Mouse (Mus musculus): ENCODE results near the gene Rnf151.

DNA sequence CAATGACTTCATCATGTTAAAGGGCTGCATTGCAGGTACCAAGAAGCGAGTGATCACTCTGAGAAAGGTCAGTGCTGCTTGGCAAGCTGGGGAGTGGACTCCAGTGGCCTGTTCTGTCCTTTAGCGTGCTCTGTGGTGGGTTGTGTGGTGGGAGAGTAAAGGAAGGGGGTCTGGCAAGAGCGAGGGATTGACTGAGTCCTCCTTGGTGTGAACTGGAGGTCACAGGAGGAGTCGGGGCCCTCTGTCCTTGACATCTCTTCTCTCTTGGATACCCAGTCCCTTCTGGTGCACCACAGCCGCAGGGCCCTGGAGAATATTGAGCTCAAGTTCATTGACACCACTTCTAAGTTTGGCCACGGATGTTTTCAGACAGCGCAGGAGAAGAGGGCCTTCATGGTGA lies 17.6 kb upstream of the Rnf151 start:
- no peak for TF ChIP-seq CTCF (conservative IDR thresholded peaks at IDR 0.05; ENCODE audit: low read length)
- no peak for TF ChIP-seq NANOG (IDR thresholded peaks at IDR 0.05; ENCODE audit: borderline replicate concordance, low read length)
